Mouse (Mus musculus): Measurements from ENCODE around the gene Exo1. TPM values are rescaled to one million over a fixed set of nuclear protein-coding genes. Genes with fewer than 3 reads are reported as not detected.

Gene Exo1
- polyA plus RNA-seq, 1 experiment from 2014 or later = 87.0 TPM

- no peak for DNase-seq (ENCODE audit: low spot score)
- H3K4me3 ChIP-seq = no peak overlapping the region
These were observed 40.7 kb downstream of the Exo1 start for GRCm38 (mm10) chr1:175921091-175921490.

GRCm38 (mm10) chr1:175923848-175924787, 43.7 kb downstream of the Exo1 start:
- no peaks in the 10 kb centered on the region for H3K27me3 ChIP-seq (ENCODE audit: insufficient read depth, poor library complexity, severe bottlenecking)
- no peak overlapping the region for H3K4me3 ChIP-seq
- H3K9me3 ChIP-seq = no peaks in the 10 kb centered on the region
- H3K27ac ChIP-seq = no peak overlapping the region
- DNase-seq (ENCODE audit: low spot score) = peak; percentile 78
- H3K4me1 ChIP-seq = no peaks in the 10 kb centered on the region
- 47% methylated on average over 7 of the region's 7 CpGs for WGBS
- H3K36me3 ChIP-seq = no peaks in the 10 kb centered on the region

More at GRCm38 (mm10) chr1:175921091-175921490, 40.7 kb downstream of the Exo1 start:
- no peak overlapping the region for H3K27ac ChIP-seq
- WGBS = 77% methylated on average over 8 of the region's 8 CpGs
- no peaks in the 10 kb centered on the region for H3K36me3 ChIP-seq
- H3K4me1 ChIP-seq = no peaks in the 10 kb centered on the region
- H3K9me3 ChIP-seq = no peaks in the 10 kb centered on the region
- no peaks in the 10 kb centered on the region for H3K27me3 ChIP-seq (ENCODE audit: insufficient read depth, poor library complexity, severe bottlenecking)

GRCm38 (mm10) chr1:175931391-175931790, 51.0 kb downstream of the Exo1 start:
- H3K36me3 ChIP-seq = no peaks in the 10 kb centered on the region
- no peaks in the 10 kb centered on the region for H3K9me3 ChIP-seq
- H3K4me1 ChIP-seq = no peaks in the 10 kb centered on the region
- WGBS = 93% methylated on average over 5 of the region's 5 CpGs
- H3K4me3 ChIP-seq = no peak overlapping the region
- H3K27ac ChIP-seq = no peak overlapping the region
- peak; percentile 39 for DNase-seq (ENCODE audit: low spot score)
- 0 out of 2 replicates have a peak, but pooled peaks cover 5% of the 10 kb centered on the region for H3K27me3 ChIP-seq (ENCODE audit: insufficient read depth, poor library complexity, severe bottlenecking)

DNA sequence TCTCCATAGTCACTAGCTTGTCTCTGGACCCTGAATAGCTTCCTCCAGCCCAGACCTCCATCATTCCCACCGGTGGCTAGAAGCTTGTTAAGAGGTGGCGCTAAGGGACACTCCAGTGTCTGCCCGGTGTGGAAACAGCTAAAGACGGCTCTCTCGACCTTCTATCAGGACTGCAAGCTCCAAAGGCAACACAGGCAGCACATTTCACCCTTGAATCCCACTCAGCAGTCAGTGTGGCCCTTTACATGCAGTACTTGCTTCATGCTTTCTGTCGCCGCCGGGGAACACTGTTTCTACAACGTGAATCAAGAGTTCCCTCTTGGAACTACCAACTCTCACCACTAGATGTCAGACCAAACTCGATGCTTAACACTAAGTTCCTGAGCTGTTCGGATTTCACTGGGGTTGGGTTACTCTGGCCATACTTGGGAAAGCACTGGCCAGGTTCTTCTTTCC, 55.9 kb downstream of the Exo1 start:
- 0 out of 2 replicates have a peak, but pooled peaks cover 5% of the 10 kb centered on the region for H3K27me3 ChIP-seq (ENCODE audit: insufficient read depth, poor library complexity, severe bottlenecking)
- H3K9me3 ChIP-seq = no peaks in the 10 kb centered on the region
- DNase-seq (ENCODE audit: low spot score) = peak; percentile 79
- H3K4me3 ChIP-seq = peak overlapping the region; percentile 48
- 10% methylated on average over 11 of the region's 11 CpGs for WGBS
- no peak overlapping the region for H3K27ac ChIP-seq
- no peaks in the 10 kb centered on the region for H3K36me3 ChIP-seq
- H3K4me1 ChIP-seq = 0 out of 2 replicates have a peak, but pooled peaks cover 3% of the 10 kb centered on the region

DNA sequence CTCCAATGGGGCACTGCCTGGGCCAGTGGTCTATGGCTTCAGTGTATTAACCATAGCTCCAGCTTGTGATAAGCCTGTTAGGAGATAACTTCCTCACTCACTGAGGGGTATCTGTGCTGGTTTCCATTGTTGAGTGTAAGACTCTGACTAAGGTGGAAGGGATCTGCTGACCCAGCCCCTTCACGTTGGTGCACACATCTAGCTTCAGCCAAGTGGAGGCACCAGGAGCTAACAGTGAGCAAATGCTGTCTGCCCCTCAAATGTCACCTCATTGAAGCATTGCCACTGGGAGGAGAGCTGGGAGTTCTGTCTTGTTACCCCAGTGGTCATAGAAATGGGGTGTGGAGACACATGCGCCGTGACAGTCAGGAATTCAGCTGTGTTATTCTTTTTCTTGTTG, 58.4 kb downstream of the Exo1 start:
- Histone ChIP-seq H3K4me1 (0 out of 2 replicates have a peak, but pooled peaks cover 3% of the 10 kb centered on the region), H3K4me3 (no peak overlapping the region), H3K27me3 (ENCODE audit: insufficient read depth, poor library complexity, severe bottlenecking) (0 out of 2 replicates have a peak, but pooled peaks cover 5% of the 10 kb centered on the region), H3K27ac (no peak overlapping the region), H3K9me3 (no peaks in the 10 kb centered on the region), H3K36me3 (no peaks in the 10 kb centered on the region)
- WGBS = 85% methylated on average over 3 of the region's 3 CpGs
- peak; percentile 70 for DNase-seq (ENCODE audit: low spot score)

- 78% methylated on average over 7 of the region's 7 CpGs for WGBS
- Histone ChIP-seq H3K4me1 (0 out of 2 replicates have a peak, but pooled peaks cover 3% of the 10 kb centered on the region), H3K27me3 (ENCODE audit: insufficient read depth, poor library complexity, severe bottlenecking) (no peaks in the 10 kb centered on the region), H3K36me3 (no peaks in the 10 kb centered on the region), H3K9me3 (no peaks in the 10 kb centered on the region), H3K4me3 (no peak overlapping the region), H3K27ac (no peak overlapping the region)
- DNase-seq (ENCODE audit: low spot score) = no peak
These were observed 62.8 kb downstream of the Exo1 start for GRCm38 (mm10) chr1:175943168-175943567.

GRCm38 (mm10) chr1:175946718-175947315, 66.4 kb downstream of the Exo1 start:
- no peaks in the 10 kb centered on the region for H3K27me3 ChIP-seq (ENCODE audit: insufficient read depth, poor library complexity, severe bottlenecking)
- H3K4me3 ChIP-seq = no peak overlapping the region
- no peak overlapping the region for H3K27ac ChIP-seq
- no peak for DNase-seq (ENCODE audit: low spot score)
- 79% methylated on average over 4 of the region's 4 CpGs for WGBS
- H3K4me1 ChIP-seq = no peaks in the 10 kb centered on the region
- H3K9me3 ChIP-seq = no peaks in the 10 kb centered on the region
- no peaks in the 10 kb centered on the region for H3K36me3 ChIP-seq

- Histone ChIP-seq H3K9me3 (no peaks in the 10 kb centered on the region), H3K27ac (no peak overlapping the region), H3K36me3 (no peaks in the 10 kb centered on the region), H3K4me3 (no peak overlapping the region), H3K4me1 (no peaks in the 10 kb centered on the region), H3K27me3 (ENCODE audit: insufficient read depth, poor library complexity, severe bottlenecking) (no peaks in the 10 kb centered on the region)
- DNase-seq (ENCODE audit: low spot score) = no peak
- WGBS = 69% methylated on average over 3 of the region's 3 CpGs
These were observed 70.0 kb downstream of the Exo1 start for GRCm38 (mm10) chr1:175950421-175950820.

- H3K4me3 ChIP-seq = no peak overlapping the region
- no peaks in the 10 kb centered on the region for H3K27me3 ChIP-seq (ENCODE audit: insufficient read depth, poor library complexity, severe bottlenecking)
- H3K9me3 ChIP-seq = no peaks in the 10 kb centered on the region
- DNase-seq (ENCODE audit: low spot score) = no peak
- H3K4me1 ChIP-seq = no peaks in the 10 kb centered on the region
- no peaks in the 10 kb centered on the region for H3K36me3 ChIP-seq
- WGBS = 87% methylated on average over 2 of the region's 2 CpGs
- no peak overlapping the region for H3K27ac ChIP-seq
These were observed 70.5 kb downstream of the Exo1 start for GRCm38 (mm10) chr1:175950851-175951250.

DNA sequence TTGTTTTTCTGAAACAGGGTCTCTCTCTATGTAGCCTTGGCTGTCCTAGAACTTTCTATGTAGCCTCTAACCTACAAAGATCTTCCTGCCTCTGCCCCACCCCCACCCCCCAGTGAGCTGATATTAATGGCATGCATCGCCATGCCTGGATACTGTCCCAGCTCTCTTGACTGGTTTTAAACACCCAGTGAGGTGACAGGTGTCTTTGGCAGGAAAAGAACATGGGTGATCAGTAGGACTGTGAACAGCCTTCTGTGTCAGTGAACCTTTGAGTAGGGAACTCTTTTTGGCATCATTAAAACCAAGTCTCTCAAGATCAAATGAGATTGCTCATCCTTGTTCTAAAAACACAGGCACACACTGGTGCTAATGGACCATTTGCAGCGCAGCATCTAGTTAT, 81.4 kb downstream of the Exo1 start:
- 74% methylated on average over 2 of the region's 2 CpGs for WGBS
- no peaks in the 10 kb centered on the region for H3K9me3 ChIP-seq
- no peaks in the 10 kb centered on the region for H3K27me3 ChIP-seq (ENCODE audit: insufficient read depth, poor library complexity, severe bottlenecking)
- no peaks in the 10 kb centered on the region for H3K4me1 ChIP-seq
- DNase-seq (ENCODE audit: low spot score) = no peak
- H3K27ac ChIP-seq = no peak overlapping the region
- H3K36me3 ChIP-seq = no peaks in the 10 kb centered on the region
- H3K4me3 ChIP-seq = no peak overlapping the region

Other genes with a start within 250 kb of the Exo1 start
- gene Opn3, start 187.8 kb upstream of the Exo1 start, polyA plus RNA-seq (2016; fragmentation: Nextera tagmentation; extraction: Ambion mirVana) = 10.8 and 13.7 TPM in 2 replicates
- 4.3 and 6.2 TPM in 2 replicates for gene Chml, start 187.7 kb upstream of the Exo1 start, polyA plus RNA-seq (2016; fragmentation: Nextera tagmentation; extraction: Ambion mirVana)
- gene Wdr64, start 182.0 kb upstream of the Exo1 start, polyA plus RNA-seq (2016; fragmentation: Nextera tagmentation; extraction: Ambion mirVana) = not detected in 2 replicates
- gene Gm38100, start 39.7 kb downstream of the Exo1 start, polyA plus RNA-seq (2016; fragmentation: Nextera tagmentation; extraction: Ambion mirVana) = 0.08 TPM in 1 of 2 replicates, not detected in the other
- gene Rbm8a2, start 98.5 kb downstream of the Exo1 start, polyA plus RNA-seq (2016; fragmentation: Nextera tagmentation; extraction: Ambion mirVana) = 0.34 and 0.72 TPM in 2 replicates

All from heart, embryonic 10.5 days (tissue).